Mouse (Mus musculus): ENCODE measurements around the gene Rgs7. TPM values are rescaled to one million over a fixed set of nuclear protein-coding genes. Genes with fewer than 3 reads are reported as not detected.

Rgs7 gene
- polyA plus RNA-seq (2012; rRNA removed): 52.0 and 54.9 TPM in 2 replicates

DNA sequence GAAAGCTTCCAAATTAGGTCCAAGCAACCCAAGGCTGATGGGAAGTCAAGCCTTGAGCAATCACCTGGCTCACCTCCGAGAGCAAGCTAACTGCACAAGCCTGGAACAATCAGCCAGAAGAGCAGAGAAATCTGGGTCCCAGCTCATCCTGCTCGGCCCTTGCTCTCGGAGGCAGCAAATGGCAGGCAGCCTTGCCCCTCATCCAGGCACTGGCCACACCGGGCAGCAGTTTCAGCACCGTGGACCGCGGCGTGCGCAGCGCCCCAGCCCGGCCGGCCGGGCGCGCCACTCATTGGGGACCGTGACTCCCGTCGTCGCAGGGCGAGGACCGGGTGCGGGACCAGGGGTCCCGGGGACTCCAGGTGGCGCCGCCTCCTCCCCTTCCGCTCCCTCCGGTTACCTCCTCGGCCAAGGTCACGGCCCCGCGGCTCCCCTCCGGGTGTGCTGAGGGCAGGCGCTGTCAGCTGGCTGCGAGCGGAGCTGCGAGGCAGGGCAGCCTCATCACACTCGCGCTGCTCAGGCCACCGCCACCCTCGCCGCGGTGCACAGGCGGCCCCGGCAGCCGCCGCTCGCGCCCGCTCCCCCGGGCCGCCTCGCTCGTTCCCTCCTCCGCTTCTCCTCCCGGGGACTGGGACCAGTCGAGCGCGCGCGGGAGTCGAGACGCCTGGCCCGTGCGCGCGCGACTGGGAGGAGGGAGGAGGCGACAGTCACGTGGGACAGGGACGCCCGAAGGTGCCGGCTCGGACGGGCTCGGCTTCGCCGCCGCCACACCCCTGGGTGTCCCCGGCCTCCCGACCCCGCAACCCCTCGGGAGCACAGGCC, at the start of gene Rgs7:
Rgs7 (minus strand) TSS at position 640 of the 822 bp plus-strand sequence.
- Histone ChIP-seq H3K27me3 (ENCODE audit: control insufficient read depth, insufficient read depth, low read length) (no peaks in the 10 kb centered on the region), H3K4me1 (ENCODE audit: control insufficient read depth, insufficient read depth, low read length) (peaks cover 6% of the 10 kb centered on the region), H3K4me3 (replicated peaks; ENCODE audit: insufficient read depth, low read depth, low read length) (peak within 1 kb of the TSS; percentile 74), H3K27ac (ENCODE audit: insufficient read depth, low read length) (peak within 1 kb of the TSS; percentile 85)
- peak; percentile 60 for TF ChIP-seq POLR2A (IDR thresholded peaks at IDR 0.05; ENCODE audit: borderline replicate concordance, insufficient read depth, low read length)
- no peak for TF ChIP-seq CTCF (IDR thresholded peaks at IDR 0.05; ENCODE audit: borderline replicate concordance, insufficient read depth, low read depth, low read length)
- DNase-seq: peak; percentile 90
- under 1% methylated on average over 75 of the region's 82 CpGs for WGBS

DNA sequence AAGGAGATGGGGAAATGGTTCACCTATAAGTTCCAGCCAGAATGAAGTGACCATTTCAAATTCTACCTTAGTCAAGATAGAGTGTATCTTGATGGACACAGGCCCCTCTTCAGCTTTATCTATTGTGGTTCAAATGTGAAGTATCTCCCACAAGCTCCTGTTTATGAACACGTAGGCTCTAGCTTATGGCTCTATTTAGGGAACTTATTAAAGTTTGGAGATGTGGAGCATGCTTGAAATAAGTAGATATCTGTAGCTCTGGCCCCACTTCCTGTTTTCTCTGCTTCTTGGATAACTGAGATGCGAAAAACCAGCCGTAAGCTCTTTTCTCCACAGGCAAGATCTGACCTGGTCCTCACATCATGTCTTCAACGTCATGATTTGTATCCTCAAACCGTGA, 48.4 kb upstream of the Rgs7 start:
- H3K4me1 ChIP-seq (ENCODE audit: control insufficient read depth, insufficient read depth, low read length): no peaks in the 10 kb centered on the region; the same call in 1 of the 2 replicates
- no peak overlapping the region for H3K4me3 ChIP-seq (replicated peaks; ENCODE audit: insufficient read depth, low read depth, low read length)
- no peak for DNase-seq
- no peaks in the 10 kb centered on the region for H3K27me3 ChIP-seq (ENCODE audit: control insufficient read depth, insufficient read depth, low read length)
- 89% methylated on average over 5 of the region's 5 CpGs for WGBS
- H3K27ac ChIP-seq (ENCODE audit: insufficient read depth, low read length): no peak overlapping the region
- no peak for TF ChIP-seq POLR2A (IDR thresholded peaks at IDR 0.05; ENCODE audit: borderline replicate concordance, insufficient read depth, low read length)
- no peak for TF ChIP-seq CTCF (IDR thresholded peaks at IDR 0.05; ENCODE audit: borderline replicate concordance, insufficient read depth, low read depth, low read length)

DNA sequence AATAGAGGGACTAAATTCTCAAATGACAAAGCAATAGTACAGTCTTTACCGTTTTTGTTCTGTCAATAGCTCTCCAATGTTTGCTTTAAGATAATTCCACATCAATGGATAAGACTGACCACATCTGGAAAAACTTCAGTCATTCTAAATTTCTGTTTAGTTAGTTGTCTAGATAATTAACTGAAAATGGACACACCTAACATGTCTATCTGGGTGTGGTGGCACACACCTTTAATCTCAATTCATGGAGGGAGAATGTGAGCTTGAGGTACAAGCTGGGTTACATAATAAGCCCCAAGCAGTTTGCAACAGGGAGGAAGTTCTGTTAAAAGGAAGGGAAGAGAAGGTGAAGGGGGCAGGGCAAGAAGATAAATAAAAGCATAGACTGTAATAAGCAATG, 45.0 kb upstream of the Rgs7 start:
- H3K27ac ChIP-seq (ENCODE audit: insufficient read depth, low read length): no peak overlapping the region
- H3K4me3 ChIP-seq (replicated peaks; ENCODE audit: insufficient read depth, low read depth, low read length): no peak overlapping the region
- no peaks in the 10 kb centered on the region for H3K4me1 ChIP-seq (ENCODE audit: control insufficient read depth, insufficient read depth, low read length)
- H3K27me3 ChIP-seq (ENCODE audit: control insufficient read depth, insufficient read depth, low read length): no peaks in the 10 kb centered on the region
- no peak for DNase-seq
- 88% methylated on average over 1 of the region's 1 CpGs for WGBS
- no peak for TF ChIP-seq CTCF (IDR thresholded peaks at IDR 0.05; ENCODE audit: borderline replicate concordance, insufficient read depth, low read depth, low read length)
- TF ChIP-seq POLR2A (IDR thresholded peaks at IDR 0.05; ENCODE audit: borderline replicate concordance, insufficient read depth, low read length): no peak

DNA sequence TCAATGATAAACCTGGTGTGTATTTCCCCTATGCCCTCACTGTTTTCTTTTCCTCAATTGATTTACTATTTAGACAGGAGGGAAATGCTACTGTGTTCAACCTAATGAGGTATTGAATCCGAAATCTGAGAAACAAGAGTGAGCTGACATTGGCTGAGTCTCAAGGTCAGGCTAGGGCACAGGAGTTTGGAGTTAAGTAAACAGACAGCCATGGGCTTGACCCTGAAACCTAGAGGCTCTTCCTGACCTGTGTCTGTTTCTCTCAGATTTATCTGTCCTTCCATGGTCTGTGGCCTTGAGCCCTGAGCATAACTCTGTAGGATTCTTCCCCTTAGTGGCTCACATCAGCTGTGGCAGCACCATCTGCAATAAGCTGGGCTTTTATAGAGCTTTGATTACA, 37.6 kb upstream of the Rgs7 start:
- H3K4me1 ChIP-seq (ENCODE audit: control insufficient read depth, insufficient read depth, low read length): no peaks in the 10 kb centered on the region
- H3K4me3 ChIP-seq (replicated peaks; ENCODE audit: insufficient read depth, low read depth, low read length): no peak overlapping the region
- no peak overlapping the region for H3K27ac ChIP-seq (ENCODE audit: insufficient read depth, low read length)
- no peak for TF ChIP-seq POLR2A (IDR thresholded peaks at IDR 0.05; ENCODE audit: borderline replicate concordance, insufficient read depth, low read length)
- TF ChIP-seq CTCF (IDR thresholded peaks at IDR 0.05; ENCODE audit: borderline replicate concordance, insufficient read depth, low read depth, low read length): no peak
- H3K27me3 ChIP-seq (ENCODE audit: control insufficient read depth, insufficient read depth, low read length): no peaks in the 10 kb centered on the region; the same call in 1 of the 2 replicates
- WGBS: 82% methylated on average over 1 of the region's 1 CpGs
- DNase-seq: no peak

DNA sequence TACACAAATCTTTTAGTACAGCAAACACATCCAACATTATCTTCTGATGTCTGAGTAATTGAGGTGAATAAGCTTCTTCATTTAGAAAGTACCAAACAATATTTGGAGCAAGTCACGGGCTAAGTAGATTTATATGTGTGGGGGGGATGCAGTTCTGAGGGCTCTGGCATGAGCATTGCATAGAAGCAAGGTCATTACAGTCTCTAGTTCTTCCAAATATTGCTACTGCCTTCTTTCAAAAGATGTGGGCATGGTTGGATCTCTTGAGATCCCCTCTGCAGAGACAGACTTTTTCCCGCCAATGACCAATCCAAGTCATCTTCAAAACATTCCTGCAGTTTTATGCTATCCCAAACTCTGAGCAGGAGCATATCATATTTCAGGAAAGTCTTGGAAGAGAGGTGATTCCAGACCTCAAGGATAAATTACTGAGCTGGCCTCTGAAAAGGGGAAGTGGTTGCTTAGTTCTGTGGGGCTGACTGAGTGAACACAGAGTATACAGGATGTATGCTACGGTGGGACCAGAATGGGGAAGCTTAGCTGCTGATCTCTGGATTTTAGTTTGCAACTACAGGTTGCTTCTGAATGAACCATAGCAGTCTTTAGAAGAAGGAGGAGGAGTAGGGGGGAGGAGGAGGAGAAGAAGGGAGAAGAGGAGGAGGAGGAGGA, 32.5 kb upstream of the Rgs7 start:
- TF ChIP-seq POLR2A (IDR thresholded peaks at IDR 0.05; ENCODE audit: borderline replicate concordance, insufficient read depth, low read length) (no peak), CTCF (IDR thresholded peaks at IDR 0.05; ENCODE audit: borderline replicate concordance, insufficient read depth, low read depth, low read length) (no peak)
- no peaks in the 10 kb centered on the region; the same call in 1 of the 2 replicates for H3K27me3 ChIP-seq (ENCODE audit: control insufficient read depth, insufficient read depth, low read length)

DNA sequence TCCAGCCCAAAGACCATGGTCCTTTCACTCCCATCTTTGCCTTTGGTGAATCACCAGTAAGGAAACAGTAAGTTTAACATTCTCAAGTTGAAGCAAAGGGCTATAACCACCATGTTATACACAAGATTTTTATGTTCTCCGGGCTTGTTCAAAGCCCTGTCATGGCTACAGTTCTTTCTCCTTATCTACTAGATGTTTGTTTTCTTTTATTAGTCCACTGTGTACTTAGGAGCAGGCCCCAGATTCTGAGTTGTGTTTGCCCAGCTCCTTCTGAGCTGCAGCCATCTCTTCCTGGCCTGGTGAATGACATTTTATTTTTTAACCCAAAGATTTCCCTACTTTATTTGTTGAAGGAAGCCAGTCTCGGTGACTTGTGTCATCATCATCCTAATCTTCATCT, 31.3 kb upstream of the Rgs7 start:
- H3K27me3 ChIP-seq (ENCODE audit: control insufficient read depth, insufficient read depth, low read length): no peaks in the 10 kb centered on the region
- 88% methylated on average over 2 of the region's 2 CpGs for WGBS
- H3K4me1 ChIP-seq (ENCODE audit: control insufficient read depth, insufficient read depth, low read length): no peaks in the 10 kb centered on the region
- TF ChIP-seq POLR2A (IDR thresholded peaks at IDR 0.05; ENCODE audit: borderline replicate concordance, insufficient read depth, low read length) (no peak), CTCF (IDR thresholded peaks at IDR 0.05; ENCODE audit: borderline replicate concordance, insufficient read depth, low read depth, low read length) (no peak)
- no peak overlapping the region for H3K27ac ChIP-seq (ENCODE audit: insufficient read depth, low read length)
- no peak for DNase-seq
- no peak overlapping the region for H3K4me3 ChIP-seq (replicated peaks; ENCODE audit: insufficient read depth, low read depth, low read length)

More for the DNA sequence above, 32.5 kb upstream of the Rgs7 start:
- Histone ChIP-seq H3K4me3 (replicated peaks; ENCODE audit: insufficient read depth, low read depth, low read length) (no peak overlapping the region), H3K4me1 (ENCODE audit: control insufficient read depth, insufficient read depth, low read length) (no peaks in the 10 kb centered on the region), H3K27ac (ENCODE audit: insufficient read depth, low read length) (no peak overlapping the region)
- 92% methylated on average over 3 of the region's 3 CpGs for WGBS
- no peak for DNase-seq

DNA sequence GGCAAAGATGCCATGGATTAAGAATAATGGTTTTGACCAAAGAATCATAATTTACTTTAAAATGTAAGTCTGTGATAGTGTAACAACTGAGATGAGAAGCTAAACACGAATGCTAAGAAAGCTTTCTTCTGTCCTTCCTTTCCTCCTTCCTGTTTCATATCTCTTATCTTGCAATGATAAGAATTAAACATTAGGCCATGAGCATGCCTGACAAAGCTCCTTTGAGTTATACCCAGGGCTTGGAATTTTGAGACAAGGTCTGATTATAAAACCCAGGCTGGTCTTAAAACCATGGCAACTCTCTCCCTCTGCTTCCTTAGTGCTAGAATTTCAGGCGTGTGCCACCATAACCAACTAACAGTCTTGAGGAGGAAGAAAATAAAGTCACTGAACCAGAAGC, 22.2 kb upstream of the Rgs7 start:
- Histone ChIP-seq H3K27me3 (ENCODE audit: control insufficient read depth, insufficient read depth, low read length) (no peaks in the 10 kb centered on the region), H3K4me1 (ENCODE audit: control insufficient read depth, insufficient read depth, low read length) (no peaks in the 10 kb centered on the region), H3K27ac (ENCODE audit: insufficient read depth, low read length) (no peak overlapping the region), H3K4me3 (replicated peaks; ENCODE audit: insufficient read depth, low read depth, low read length) (no peak overlapping the region)
- no peak for DNase-seq
- TF ChIP-seq POLR2A (IDR thresholded peaks at IDR 0.05; ENCODE audit: borderline replicate concordance, insufficient read depth, low read length) (no peak), CTCF (IDR thresholded peaks at IDR 0.05; ENCODE audit: borderline replicate concordance, insufficient read depth, low read depth, low read length) (no peak)
- 75% methylated on average over 2 of the region's 2 CpGs for WGBS

All from cerebellum, adult 2 months (tissue).